Mouse (Mus musculus) ES-E14 (cell line): Measurements from ENCODE around the gene Pbx3.

Experiments used
- CHD2 ChIP-seq: IDR thresholded peaks from 2 replicates; pipeline ENCODE4 v1.6.1; 2014; ENCODE audit warnings: mild to moderate bottlenecking, low read depth, low read length, inconsistent platforms
- HCFC1 ChIP-seq: IDR thresholded peaks from 2 replicates; pipeline ENCODE4 v1.6.1; 2012; ENCODE audit warnings: low read length, inconsistent platforms, borderline replicate concordance; ENCODE audit not compliant: insufficient read depth
- MAFK ChIP-seq: IDR thresholded peaks from 2 replicates; pipeline ENCODE4 v1.6.1; 2014; ENCODE audit warnings: mild to moderate bottlenecking, low read depth, low read length, inconsistent platforms; ENCODE audit not compliant: insufficient read depth
- ZC3H11A ChIP-seq: IDR thresholded peaks from 2 replicates; pipeline ENCODE4 v1.6.1; 2012; ENCODE audit warnings: low read depth, mild to moderate bottlenecking, inconsistent platforms, low read length, borderline replicate concordance

GRCm38 (mm10) chr2:34373886-34374285 is 944 bp upstream of the Pbx3 start:
- TF ChIP-seq CHD2 (no peak), ZC3H11A (no peak), HCFC1 (no peak), MAFK (no peak)
